Mouse (Mus musculus) MEL-GATA-1-ER (cell line): ENCODE measurements around the gene Irgm2.
"Not testable (repeated sequence)": the region's sequence is repeated elsewhere in the genome, so short reads cannot be mapped to it uniquely, and the experiment has no call there.

Experiments
- DNase-seq: peaks from one replicate; pipeline ENCODE4 v3.0.0-alpha.2; 2012; ENCODE audit warnings: low read depth; ENCODE audit errors: extremely low read depth

The Irgm2 gene

DNA sequence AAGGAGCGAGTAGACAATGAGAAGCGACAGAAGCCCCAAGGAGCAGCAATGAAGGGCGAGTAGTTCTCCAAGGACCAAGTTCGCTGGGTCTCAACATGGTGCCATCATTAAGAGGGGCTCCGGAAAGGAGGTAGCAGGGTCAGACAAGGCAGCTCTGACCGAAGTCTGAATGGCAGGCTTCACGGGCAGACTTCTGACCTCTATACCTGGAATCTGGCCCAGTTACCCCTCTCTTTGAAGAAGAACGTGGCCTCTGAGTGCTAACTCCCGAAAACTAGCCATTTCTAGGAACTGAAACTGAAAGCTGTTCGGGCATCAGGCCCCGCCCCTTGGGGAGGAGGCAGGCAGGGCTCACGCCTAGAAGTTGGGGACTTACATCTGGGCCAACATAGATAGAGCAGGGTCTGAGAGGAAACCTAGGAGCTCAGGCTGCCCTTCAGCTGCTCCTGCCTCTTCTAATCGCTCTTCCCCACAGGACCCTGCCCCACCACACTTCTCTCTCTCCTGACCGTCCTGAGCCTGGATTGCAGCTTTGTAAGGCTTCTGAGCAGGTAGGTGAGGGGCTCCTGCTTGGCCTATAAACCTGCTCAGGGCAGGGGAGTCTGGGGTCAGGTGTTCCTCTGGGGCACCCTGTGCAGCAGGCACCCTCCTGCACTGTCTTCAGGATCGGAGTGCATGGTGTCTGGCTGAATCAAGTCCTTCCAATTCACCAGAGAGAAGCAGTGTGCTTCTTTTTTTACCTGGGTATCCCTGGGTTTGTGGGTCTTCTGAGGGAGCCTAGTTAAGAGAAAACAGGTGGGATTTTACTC, at the start of gene Irgm2, which contains the start of gene Igtp:
Gene Irgm2, plus strand, starts transcription at position 390 of the 809 bp plus-strand sequence.
Gene Igtp, plus strand, starts transcription at position 328 of the 809 bp plus-strand sequence.
- peak; percentile 36 for DNase-seq

DNA sequence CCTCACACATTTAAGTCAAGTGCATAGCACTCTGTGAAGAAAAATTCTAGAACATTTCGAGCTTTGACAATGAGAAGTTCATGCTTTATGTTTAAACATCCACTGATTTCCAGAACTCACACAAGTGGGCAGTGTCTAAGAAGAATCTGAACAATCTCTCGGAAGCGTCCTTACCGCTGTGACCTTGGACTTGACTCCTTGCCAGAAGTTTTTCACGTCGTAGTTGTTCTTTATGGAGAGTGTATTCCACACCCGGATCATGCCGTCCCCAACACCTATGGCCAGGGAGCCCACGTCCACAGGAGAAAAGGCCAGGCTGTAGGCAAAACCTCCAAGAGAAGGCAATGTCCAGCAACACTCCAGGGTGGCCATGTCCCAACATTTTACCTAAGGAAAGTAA, 44.0 kb upstream of the Irgm2 start:
- DNase-seq: no peak

DNA sequence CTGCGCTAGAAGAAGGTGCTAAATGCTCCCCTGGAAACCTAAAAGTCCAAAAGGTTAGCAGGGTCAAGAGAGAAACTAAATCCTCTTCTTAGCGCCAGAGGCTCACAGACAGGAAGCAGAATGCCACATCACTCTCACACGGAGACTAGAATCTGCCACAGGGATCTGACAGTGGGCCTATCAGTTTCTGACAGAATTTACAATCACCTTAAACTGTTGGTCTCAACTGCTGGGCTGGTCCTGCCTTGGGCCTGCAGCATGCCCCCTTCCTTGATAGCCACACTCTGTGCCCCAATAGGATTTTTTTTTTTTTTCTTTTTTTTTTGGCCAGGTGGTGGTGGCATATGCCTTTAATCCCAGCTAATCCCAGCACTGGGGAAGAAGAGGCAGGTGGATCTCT, 42.5 kb upstream of the Irgm2 start:
- DNase-seq: no peak

DNA sequence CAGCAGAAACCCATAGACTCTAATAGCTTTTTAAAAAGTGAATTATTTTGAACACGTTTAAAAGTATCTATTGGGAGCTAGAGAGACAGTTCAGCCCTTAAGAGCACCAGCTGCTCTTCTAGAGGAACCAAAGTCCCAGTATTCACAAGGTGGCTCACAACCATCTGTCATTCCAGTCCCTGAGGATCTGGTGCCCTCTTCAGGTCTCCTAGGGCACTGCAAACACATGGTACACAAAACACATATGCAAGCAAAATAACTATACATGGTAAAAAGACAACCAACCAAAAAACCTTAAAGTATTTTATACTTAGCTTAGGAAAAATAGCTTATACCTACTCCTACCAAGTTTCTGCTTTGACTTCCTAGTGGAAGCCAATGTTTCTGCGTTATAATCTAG, 34.3 kb upstream of the Irgm2 start:
- no peak for DNase-seq

DNA sequence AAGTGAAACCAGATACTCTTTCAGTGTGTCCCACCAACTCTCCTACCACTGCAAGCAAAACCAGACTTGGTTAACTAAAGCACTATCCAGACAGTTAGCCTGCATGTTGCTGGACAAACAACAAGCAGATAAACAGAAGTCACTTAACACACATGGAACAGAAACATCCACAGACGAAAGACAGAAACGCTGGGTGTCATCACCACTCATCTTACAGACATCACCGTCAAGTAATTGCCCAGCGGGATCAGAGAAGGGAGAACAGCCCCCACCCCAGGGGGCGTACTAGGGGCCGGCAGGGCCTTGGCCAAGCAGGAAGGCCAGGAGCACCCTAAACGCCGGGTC, 31.6 kb upstream of the Irgm2 start:
- peak; percentile 26 for DNase-seq

DNA sequence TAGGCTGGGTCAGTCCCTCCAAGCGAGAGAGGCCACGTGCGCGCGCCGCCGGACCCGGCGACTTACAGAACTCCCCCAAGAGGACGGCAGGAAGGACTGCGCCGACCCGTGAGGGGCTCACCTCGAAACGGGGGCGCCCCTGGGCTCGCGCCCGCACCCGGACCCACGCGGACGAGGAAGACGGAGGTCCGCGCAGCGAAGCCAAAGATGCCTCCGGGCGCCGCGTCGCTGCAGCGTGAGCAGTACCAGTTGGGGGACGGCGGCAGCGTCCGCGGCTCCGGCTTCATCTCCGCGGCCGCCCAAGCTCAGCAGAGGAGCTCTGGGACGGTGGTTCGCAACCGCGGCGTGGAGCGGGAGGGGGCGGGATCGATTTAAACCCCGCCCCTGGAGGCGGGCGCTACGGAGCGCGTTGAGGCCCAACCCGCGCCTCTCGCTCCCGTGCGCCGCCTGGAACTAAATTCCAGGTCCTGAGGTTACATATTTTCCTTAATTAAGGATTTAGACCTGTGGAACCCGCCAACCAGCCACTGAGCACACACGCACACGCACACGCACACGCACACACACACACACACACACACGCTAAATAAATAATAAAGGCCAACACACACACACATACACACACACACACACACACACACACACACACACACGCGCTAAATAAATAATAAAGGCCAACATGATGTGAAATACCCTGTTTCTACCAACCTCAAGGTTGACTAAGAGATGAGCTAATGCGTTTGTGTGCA, 31.1 kb upstream of the Irgm2 start, which contains the start of gene Gemin5:
Gene Gemin5, minus strand, starts transcription at position 373 of the 749 bp plus-strand sequence.
- peak; percentile 39 for DNase-seq

DNA sequence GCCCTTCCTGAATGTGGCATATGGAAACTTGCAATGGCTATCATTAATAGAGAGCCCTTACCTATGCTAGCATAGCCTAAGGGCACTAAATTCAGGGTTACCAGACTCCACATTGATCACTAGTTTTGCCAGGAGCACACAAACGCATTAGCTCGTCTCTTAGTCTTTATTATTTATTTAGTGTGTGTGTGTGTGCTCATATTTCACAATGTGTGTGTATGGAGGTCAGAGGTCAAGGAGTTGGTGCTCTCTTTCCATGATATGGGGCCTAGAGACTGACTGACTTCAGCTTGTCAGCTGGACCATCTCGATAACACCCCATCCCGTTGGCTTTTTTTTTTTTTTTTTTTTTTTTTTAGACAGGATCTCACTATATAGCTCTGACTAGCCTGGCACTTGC, 29.8 kb upstream of the Irgm2 start:
- DNase-seq: no peak

DNA sequence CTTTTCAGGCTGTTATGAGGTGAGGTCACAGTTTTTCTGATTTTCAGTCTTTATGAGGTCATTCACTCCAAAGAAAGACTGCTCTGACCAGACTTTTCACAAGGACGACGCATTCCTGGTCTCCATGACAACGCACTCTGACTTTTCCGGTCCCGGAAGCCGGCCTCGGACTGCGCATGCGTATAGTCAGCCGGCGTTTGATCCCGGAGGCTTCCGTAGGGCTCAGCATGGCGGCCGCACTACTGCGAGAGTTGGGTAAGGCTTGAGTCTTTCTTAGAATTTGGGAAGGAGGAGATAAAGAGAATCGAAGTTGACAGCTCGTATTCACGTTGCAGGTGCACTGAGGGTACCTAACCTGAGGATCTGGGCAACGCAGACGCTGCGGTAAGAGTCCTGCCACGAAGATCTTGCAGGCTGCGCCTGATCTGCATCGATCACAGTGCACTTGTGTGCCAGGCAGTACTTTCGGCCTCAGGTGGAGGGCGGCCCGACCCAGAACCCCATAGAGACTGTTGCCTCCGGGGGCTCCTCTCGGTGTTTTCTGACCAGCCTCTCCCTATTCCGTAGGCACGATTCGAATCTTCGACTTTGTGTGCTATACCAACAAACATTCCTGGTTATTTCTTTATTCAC, 27.8 kb upstream of the Irgm2 start, which contains the start of gene Mrpl22:
Gene Mrpl22, plus strand, starts transcription at position 203 of the 633 bp plus-strand sequence.
- DNase-seq: peak; percentile 88

DNA sequence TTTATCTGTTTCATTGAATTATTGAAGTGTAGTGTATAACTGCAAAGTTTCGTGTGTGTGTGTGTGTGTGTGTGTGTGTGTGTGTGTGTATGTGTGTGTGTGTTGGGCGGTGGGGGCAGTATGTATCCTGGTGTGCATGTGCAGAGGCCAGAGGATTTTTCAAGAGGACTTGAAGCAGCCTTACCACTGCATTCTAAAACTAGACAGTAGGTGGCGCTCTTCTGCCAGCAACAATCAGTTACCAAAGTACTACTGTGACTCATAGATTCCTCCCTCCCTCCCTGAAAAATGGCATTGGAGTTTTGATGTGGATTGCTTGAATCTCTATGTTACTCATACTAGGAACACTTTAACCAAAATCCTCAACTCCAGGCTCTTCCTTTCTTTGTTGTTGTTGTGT, 19.9 kb upstream of the Irgm2 start:
- DNase-seq: peak; percentile 74

DNA sequence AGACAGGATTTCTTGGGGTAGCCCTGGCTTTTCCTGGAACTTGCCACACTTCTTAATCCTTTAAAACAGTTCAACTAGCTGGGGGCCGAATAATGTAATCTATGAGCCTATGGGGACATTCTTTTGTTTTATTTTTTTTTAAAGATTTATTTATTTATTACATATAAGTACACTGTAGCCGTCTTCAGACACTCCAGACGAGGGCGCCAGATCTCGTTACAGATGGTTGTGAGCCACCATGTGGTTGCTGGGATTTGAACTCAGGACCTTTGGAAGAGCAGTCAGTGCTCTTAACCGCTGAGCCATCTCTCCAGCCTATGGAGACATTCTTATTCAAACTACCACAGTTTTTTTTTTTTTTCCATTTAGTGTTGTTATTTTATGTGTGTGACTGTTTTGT, 19.4 kb upstream of the Irgm2 start:
- DNase-seq: not testable (repeated sequence)

DNA sequence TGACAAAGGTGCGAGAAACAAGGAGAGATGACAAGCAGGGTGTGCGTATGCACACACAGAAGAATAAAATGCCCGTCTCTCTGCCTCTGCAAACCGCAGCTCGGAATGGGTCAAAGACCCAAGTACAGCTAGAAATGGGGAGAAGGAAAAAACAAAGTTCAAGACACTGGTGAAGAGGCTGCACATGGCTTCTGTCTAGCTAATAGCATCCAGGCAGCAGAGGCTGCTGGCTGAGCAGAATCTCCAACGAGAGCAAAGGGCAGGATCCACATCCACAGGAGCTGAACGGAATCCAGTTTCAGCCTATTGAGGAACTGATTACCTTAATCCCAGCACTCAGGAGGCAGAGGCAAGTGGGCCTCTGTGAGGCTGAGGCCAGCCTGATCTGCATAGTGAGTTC, 18.7 kb upstream of the Irgm2 start:
- DNase-seq: no peak

DNA sequence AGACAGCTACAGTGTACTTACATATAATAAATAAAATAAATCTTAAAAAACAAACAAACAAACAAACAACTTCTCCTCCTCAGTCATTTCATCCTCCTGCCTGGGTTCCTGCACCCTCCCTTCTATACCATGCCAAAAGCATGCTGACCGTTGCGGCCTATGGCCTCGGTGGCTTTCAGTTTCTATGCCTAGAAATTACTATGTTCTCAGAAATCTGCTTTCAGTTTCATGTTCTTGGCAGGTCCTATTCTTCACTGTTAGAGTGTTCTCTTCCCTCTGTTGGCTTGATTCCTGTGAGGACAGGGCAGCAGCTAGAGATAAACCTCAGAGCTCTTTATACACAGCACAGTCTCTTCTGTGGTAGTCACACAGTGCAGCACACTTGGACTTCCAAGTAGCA, 15.8 kb upstream of the Irgm2 start:
- DNase-seq: no peak

DNA sequence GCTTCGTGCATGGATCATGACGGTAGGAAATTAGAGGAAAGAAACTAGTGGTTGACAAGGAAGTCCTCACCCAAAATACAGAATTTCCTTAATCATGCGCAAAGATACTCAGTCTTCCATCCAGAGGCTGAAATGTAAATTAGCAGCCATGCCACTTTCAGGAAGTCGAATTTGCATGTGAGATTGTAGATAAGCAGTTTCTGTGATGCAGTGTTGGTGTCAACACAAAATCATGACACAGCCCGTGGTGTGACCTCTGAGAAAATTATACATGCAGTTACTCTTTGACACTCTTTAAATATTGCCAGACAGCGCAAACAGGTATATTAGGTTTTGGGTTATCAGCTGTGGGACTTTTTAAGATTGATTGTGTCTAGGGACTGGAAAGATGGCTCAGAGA, 9.7 kb upstream of the Irgm2 start:
- DNase-seq: no peak

DNA sequence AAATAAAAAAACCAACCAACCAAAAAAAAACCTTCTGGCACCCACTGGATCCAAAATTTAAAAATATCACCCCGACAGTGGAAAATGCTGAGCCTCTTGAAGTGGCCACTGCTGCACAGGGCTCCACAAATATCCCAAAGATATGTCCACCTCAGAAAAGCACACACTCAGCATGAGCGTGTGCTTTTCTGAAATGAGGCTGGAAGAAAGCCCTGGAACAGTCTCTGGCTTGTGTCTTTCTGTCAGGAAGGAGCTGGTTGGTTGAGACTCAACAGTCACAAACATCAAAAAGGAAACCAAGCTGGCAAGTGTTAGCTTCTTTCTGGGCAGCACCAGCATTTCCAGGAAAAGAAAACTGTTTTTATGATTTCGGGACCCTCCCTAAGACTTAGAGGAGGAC, 6.1 kb upstream of the Irgm2 start:
- DNase-seq: no peak

DNA sequence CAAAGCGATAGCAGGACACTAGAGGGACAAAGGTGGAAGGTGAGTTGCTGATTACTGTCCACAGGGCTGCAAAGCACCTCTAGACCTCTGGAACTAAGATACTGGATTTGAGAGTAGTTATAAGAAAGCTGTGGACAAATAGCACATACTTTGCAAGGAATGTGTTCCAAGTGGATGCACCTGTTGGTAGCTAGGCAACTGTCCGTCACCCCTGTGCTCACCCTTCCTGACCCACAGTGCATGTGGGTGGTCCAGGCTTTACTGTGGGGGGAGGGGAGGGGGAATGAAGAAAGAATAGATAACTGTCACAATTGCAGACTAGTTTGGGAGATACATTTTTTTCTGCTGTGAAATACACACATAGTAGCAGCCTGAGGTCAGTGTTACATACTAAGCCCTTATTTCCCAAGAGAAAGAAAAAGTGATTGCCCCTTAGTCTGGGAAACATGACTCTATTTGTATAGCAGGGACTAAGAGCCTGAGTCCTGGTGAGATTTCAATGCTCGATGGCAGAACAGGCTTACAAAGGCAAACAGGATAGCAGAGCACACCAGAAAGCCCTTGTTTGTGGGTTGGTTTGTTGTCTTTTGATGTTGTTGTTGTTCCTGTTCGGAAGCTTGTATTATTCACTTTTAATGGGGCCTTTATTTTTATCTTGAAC, 5.4 kb upstream of the Irgm2 start:
- no peak for DNase-seq

DNA sequence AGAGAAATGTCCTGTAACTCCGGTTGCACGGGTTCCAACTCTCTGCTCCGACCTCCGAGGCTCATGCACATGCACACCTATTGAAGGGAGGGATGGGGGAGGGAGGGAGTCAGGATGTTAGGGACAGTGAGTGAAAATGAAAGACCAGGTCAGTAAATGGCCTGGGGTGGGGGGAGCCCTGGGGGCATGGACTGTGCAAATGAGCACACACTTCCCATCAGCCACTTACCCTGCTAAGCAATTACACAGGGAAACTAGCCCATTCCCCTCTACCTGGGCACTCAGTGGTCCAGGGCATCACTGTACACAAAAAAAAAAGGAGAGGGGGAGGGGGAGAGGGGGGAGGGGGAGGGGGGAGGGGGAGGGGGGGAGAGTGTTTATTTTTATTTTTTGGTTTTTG, 755 bp upstream of the Irgm2 start:
- DNase-seq: no peak

DNA sequence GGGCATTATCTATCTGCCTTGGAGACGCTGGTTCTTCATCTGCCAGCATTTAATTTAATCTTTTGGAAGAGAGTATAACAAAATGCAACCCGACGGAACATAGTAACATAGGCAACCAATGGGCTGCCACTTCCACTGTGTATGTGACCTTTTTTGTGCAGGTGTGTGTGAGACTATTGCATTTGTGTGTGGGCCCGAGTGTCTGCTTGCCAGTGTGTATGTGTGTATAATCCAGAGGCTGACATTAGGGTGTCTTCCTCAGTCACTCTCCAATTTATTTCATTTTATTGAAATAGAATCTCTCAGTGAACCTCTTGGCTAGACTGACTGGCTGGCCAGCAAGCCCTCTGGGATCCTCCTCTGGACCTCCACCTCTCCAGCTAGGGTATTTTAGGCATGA, 808 bp downstream of the Irgm2 start:
- DNase-seq: no peak

DNA sequence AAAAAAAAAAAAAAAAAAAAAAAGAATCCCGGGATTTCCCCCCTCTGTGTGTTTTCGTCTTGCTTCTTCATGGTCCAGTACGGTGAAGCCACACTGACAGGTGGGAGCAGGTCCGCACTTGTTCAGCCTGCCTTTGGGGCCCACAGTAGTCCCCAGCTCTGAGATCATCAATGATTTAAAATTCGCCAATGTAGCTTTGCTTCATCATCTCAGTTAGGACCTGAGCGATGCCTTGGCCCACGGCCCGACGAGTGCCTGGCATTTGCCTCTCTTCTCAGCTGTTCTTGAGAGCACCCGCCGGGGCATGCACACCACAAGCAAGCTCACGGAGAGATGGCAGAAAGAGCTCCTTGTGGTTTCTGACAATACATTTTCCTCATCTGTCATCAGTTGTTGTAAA, 1.6 kb downstream of the Irgm2 start:
- DNase-seq: no peak

DNA sequence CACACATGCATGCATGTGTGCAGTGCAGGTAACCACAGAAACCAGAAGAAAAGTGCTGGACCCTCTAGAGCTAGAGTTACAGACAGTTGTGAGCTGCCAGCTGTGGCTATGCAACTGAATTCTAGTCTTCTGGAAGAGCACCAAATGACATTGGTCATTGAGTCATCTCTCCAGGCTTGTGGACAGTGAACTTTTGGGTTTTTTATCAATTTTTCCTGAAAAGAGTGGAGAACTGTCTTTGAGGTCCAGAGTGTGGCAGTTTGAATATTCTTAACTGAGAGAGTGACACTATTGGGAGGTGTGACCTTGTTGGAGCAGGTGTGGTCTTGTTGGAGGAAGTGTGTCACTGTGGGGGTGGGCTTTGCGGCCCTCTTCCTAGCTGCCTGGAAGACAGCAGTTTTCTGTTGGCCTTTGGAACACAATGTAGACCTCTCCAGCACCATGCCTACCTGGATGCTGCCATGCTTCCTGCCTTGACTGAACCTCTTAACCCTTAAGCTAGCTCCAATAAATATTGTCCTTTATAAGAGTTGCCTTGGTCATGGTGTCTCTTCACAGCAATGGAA, 11.0 kb downstream of the Irgm2 start:
- no peak for DNase-seq

DNA sequence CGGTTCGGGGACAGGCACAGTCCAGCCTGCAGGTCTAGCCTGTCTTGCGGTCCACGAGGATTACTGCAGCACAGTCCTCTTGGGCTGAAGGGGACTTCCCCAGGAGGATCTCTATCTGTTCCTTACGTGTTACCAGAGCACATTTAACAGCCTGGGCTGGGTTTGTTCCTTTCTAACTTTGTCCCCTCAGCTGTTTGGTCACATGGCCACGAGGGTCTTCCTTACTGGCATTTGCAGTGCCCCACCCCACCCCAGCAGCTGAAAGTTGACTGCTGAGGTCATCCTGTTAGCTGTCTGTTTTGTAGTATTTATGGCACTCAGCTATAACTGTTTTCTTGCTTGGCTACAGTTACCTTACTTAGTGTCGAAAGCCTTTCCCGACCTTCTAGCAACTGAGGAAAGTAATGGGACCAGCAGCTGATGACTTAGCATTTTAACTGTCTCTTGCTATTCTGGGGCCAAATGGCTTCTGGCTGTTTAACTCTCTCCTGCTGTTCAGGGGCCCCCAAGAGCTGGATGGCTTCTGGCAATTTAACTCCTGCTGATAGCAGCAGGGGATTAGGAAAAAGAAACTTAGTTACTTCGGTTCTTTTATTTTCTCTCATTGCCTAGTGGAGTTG, 11.8 kb downstream of the Irgm2 start:
- no peak for DNase-seq

DNA sequence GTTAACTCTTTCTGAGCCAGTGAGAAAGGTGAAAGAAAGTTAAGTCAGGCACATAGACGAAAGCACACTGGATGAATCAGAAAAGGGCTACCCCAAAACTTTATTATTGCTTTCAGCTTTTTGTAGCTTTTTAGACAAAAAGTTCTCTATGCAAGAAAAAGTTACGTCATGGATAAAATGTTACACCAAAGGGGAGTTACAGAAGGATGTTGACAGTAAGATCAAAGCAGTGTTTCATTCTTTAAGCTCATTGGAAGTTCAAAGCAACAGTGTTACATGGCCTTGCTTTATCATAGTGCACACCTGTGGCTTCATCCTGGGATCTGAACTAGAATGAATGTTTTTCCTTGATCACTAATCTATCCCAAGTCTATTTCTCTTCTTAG, 12.3 kb downstream of the Irgm2 start:
- no peak for DNase-seq
